Mouse (Mus musculus) intestine, postnatal 0 days (tissue): ENCODE results near the gene Frmd4b. TPM values are rescaled to one million over a fixed set of nuclear protein-coding genes. Genes with fewer than 3 reads are reported as not detected.

ENCODE experiments used
- ATAC-seq: fragments of 200-750 bp; cut with Nextera tagmentation; 2 replicates; pipeline ENCODE4 v1.8.0; 2017; ENCODE audit warnings: mild to moderate bottlenecking, moderate TSS enrichment, moderate library complexity
- H3K27ac ChIP-seq: fragments of 300-500 bp; sonication (generic); 2 replicates; pipeline ENCODE4 v1.5.1; 2014; ENCODE audit warnings: mild to moderate bottlenecking, low read depth, low read length, moderate library complexity
- H3K27me3 ChIP-seq: fragments of 300-500 bp; sonication (generic); replicated peaks from 2 replicates; pipeline ENCODE4 v1.6.1; 2014; ENCODE audit warnings: low read length, mixed read lengths; ENCODE audit not compliant: control insufficient read depth, insufficient read depth
- H3K36me3 ChIP-seq: fragments of 300-500 bp; sonication (generic); 2 replicates; pipeline ENCODE4 v1.6.1; 2014; ENCODE audit warnings: mild to moderate bottlenecking, moderate library complexity; ENCODE audit not compliant: control insufficient read depth, insufficient read depth
- H3K4me1 ChIP-seq: fragments of 300-500 bp; sonication (generic); replicated peaks from 2 replicates; pipeline ENCODE4 v1.6.1; 2014; ENCODE audit warnings: antibody characterized with exemption, low read length, mixed read lengths; ENCODE audit not compliant: control insufficient read depth, insufficient read depth
- H3K4me2 ChIP-seq: fragments of 300-500 bp; sonication (generic); replicated peaks from 2 replicates; pipeline ENCODE4 v1.6.1; 2014; ENCODE audit warnings: low read depth, mild to moderate bottlenecking, moderate library complexity
- H3K4me3 ChIP-seq: fragments of 300-500 bp; sonication (generic); 2 replicates; pipeline ENCODE4 v1.5.1; 2014; ENCODE audit warnings: low read depth, low read length
- H3K9ac ChIP-seq: fragments of 300-500 bp; sonication (generic); 2 replicates; pipeline ENCODE4 v1.6.1; 2014; ENCODE audit warnings: mild to moderate bottlenecking, low read depth, low read length
- H3K9me3 ChIP-seq: fragments of 300-500 bp; sonication (generic); 2 replicates; pipeline ENCODE4 v1.6.1; 2016; ENCODE audit warnings: mixed run types; ENCODE audit not compliant: control insufficient read depth
- CTCF ChIP-seq: sonication (generic); IDR thresholded peaks from 2 replicates; pipeline ENCODE4 v1.5.1; 2016; ENCODE audit warnings: low read depth, mild to moderate bottlenecking, control low read depth, antibody characterized with exemption, moderate library complexity
- WGBS: fragments of 180-500 bp; shearing (Covaris S2); extraction: QIAGEN DNeasy Blood & Tissue Kit; methylation state at CpG from one replicate; pipeline ENCODE4 v1.1.7; 2014; 5-methylcytosine and 5-hydroxymethylcytosine counted together
- polyA plus RNA-seq: library from polyadenylated mRNA; unstranded; fragments of >200 nt; fragmentation: Nextera tagmentation; extraction: Ambion mirVana; gene quantifications from 2 replicates; pipeline ENCODE4 v1.2.1, GENCODE M21; 2015

Frmd4b gene
- polyA plus RNA-seq, 1 experiment from 2014 or later, result 5.1 TPM

DNA sequence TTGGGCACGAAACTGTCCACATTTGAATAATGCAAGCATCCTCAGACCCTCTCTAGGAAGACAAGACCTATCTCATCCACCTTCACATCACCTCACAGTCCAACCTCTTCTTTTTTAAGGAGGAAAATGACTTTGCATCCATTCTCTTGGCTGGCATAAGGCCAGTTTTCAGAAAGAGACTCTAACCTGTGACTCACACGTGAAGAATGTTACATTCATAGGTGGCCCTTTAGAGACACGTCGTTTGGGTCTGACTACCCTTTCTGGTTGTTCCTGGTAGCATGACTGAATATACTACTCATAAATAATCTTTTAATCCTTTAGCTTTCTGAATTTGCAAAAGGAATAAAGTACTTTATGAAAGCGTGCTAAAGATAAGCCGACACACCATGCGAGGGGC lies 311.9 kb downstream of the Frmd4b start:
- WGBS, result 48% methylated on average over 7 of the region's 7 CpGs
- Histone ChIP-seq H3K27ac (peak overlapping the region; percentile 64), H3K27me3 (no peaks in the 10 kb centered on the region), H3K4me3 (no peak overlapping the region), H3K4me1 (peaks cover 5% of the 10 kb centered on the region), H3K4me2 (peak overlapping the region; percentile 38), H3K36me3 (peaks cover 13% of the 10 kb centered on the region), H3K9ac (no peak overlapping the region), H3K9me3 (no peaks in the 10 kb centered on the region)
- no peak for TF ChIP-seq CTCF
- ATAC-seq, result peak; percentile 65; the same call in 1 of the 2 replicates

DNA sequence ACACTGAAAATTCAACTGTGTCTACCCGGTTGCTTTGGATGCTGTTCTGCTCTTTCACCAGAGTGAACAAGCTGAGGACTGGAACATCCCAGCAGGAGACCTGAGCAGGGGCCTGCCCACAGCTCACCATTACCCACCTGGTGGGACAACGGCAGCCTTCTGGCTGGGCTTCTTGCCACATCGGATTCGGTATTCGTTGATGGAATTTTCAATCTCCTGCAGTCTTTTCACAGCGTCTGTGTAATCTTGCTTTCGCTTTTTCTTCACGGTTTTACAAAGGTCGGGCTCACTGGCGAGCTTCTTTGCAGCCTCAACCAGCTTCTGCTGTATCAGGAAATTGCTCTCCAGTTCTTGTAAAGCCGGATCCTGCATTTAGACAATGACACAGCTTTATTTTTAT lies 312.3 kb downstream of the Frmd4b start:
- peaks cover 5% of the 10 kb centered on the region for H3K4me1 ChIP-seq
- ATAC-seq, result peak; percentile 35; the same call in 1 of the 2 replicates
- 61% methylated on average over 11 of the region's 11 CpGs for WGBS
- peaks cover 16% of the 10 kb centered on the region for H3K36me3 ChIP-seq
- peak overlapping the region; percentile 38 for H3K4me2 ChIP-seq
- H3K4me3 ChIP-seq, result no peak overlapping the region
- no peaks in the 10 kb centered on the region for H3K9me3 ChIP-seq
- H3K9ac ChIP-seq, result no peak overlapping the region
- peak overlapping the region; percentile 64; the same call in 1 of the 2 replicates for H3K27ac ChIP-seq
- H3K27me3 ChIP-seq, result no peaks in the 10 kb centered on the region
- no peak for TF ChIP-seq CTCF

DNA sequence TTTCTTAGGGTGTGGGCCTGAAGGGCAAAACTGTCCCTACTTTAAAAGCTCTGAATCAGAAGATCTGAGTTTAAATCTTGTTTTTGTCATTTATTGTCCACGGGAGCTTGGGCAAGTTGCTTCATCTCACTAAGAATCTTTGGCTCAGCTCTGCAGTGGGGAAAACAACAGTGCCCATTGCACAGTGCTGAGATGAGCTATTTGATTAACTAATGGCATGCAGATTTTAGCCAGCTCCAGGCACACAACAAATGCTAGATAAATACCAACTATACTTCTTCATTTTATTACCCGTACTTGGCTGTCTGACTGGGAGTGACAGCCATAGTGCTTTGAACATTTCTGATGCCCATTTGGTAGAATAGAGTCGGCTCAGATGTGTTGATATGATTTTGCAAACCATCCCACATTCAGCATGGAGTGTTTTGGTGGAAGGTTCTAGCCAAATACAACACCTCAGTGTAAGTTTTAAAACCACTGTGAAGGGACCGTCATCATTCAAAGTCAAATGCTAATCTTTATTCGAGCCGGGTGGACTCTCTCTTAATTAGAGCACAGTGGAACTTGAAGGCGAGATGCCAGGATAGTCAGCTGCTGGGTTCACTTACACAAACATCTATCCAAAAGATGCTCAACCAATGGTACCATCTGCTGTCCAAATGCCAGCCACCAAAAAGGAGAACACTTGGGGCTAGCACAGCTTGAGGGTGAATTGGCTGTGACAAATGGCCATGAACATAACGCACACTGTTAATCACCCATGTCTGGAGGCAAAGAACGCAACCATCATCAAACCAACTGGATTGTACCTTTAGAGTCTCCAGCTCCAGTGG lies 313.8 kb downstream of the Frmd4b start:
- Histone ChIP-seq H3K4me3 (no peak overlapping the region), H3K4me2 (no peak overlapping the region), H3K36me3 (peaks cover 23% of the 10 kb centered on the region), H3K27me3 (no peaks in the 10 kb centered on the region), H3K9me3 (no peaks in the 10 kb centered on the region), H3K4me1 (peaks cover 5% of the 10 kb centered on the region), H3K27ac (no peak overlapping the region), H3K9ac (no peak overlapping the region)
- TF ChIP-seq CTCF, result no peak
- no peak for ATAC-seq
- 89% methylated on average over 9 of the region's 9 CpGs for WGBS

DNA sequence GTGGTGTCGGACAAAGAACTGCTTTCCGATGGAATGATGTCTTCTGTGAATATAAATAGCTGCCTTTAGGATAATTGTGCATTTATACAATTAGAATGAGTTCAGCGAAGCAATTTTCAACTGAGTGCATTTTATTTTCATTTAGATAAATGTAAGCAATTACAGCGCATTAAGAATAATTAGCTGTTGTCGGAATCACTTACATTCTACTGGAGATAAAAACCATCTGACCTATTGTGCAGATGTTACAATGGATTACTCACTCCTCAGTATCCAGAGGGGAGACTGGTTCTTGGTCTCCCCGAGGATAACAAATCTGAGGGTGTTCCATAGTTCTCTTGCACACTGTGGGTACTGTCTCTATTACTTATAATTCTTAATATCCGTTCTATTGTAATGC lies 315.0 kb downstream of the Frmd4b start:
- ATAC-seq, result no peak
- Histone ChIP-seq H3K27ac (no peak overlapping the region), H3K4me3 (no peak overlapping the region), H3K9me3 (no peaks in the 10 kb centered on the region), H3K4me1 (peaks cover 5% of the 10 kb centered on the region), H3K9ac (no peak overlapping the region), H3K36me3 (peaks cover 29% of the 10 kb centered on the region), H3K4me2 (no peak overlapping the region), H3K27me3 (no peaks in the 10 kb centered on the region)
- no peak for TF ChIP-seq CTCF
- 84% methylated on average over 7 of the region's 7 CpGs for WGBS

DNA sequence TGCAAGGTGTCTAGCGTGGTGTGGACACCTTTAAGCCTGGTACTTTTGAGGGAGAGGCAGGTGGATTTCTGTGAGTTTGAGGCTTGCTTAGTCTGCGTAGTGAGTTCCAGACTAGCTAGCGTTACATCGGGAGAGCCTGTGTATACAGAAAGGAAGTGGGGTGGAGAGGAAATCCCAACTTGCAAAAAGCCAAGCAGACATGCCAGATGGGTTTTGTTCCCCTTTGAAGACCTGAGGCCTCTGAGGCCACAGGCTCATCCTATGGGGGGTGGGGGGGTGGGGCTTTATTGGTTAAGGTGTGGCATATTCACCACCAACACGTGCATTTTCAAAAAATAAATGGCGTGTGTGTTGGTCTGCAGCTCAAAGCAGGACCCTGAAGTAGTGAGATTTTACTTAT lies 316.7 kb downstream of the Frmd4b start:
- no peak overlapping the region for H3K4me3 ChIP-seq
- H3K36me3 ChIP-seq, result peaks cover 46% of the 10 kb centered on the region
- H3K9ac ChIP-seq, result no peak overlapping the region
- no peaks in the 10 kb centered on the region; the same call in 1 of the 2 replicates for H3K4me1 ChIP-seq
- no peaks in the 10 kb centered on the region for H3K27me3 ChIP-seq
- no peak overlapping the region for H3K4me2 ChIP-seq
- WGBS, result 76% methylated on average over 6 of the region's 6 CpGs
- TF ChIP-seq CTCF, result no peak
- ATAC-seq, result no peak
- H3K27ac ChIP-seq, result no peak overlapping the region
- H3K9me3 ChIP-seq, result no peaks in the 10 kb centered on the region

DNA sequence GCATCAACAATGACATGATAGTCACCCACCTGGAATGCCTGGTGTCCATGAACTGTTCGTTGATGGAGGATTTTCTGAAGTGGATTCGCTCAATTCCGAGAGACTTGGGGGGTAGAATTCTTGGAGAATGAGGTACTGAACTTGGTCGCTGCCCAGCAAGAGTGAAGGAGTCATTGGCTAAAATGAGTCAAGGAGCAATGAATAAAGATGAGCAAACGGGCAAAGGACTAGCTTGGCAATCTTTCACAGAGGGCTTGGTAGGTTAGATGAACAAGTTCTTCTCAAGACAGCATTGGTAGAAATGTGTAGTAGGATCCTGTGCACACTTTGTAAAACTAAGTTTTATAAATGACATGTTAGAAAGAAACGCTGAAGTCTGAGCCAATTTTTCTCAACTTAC lies 317.2 kb downstream of the Frmd4b start:
- 95% methylated on average over 6 of the region's 6 CpGs for WGBS
- Histone ChIP-seq H3K4me3 (no peak overlapping the region), H3K4me1 (no peaks in the 10 kb centered on the region; the same call in 1 of the 2 replicates), H3K27ac (no peak overlapping the region), H3K36me3 (peaks cover 50% of the 10 kb centered on the region), H3K9me3 (no peaks in the 10 kb centered on the region), H3K27me3 (no peaks in the 10 kb centered on the region), H3K9ac (no peak overlapping the region), H3K4me2 (no peak overlapping the region)
- TF ChIP-seq CTCF, result no peak
- no peak for ATAC-seq
